Mouse (Mus musculus): Measurements from ENCODE around the gene Tet2. TPM values are rescaled to one million over a fixed set of nuclear protein-coding genes. Genes with fewer than 3 reads are reported as not detected.

Gene Tet2
- polyA plus RNA-seq, 1 experiment from 2014 or later: 20.9 TPM

- no peaks in the 10 kb centered on the region for H3K27me3 ChIP-seq (ENCODE audit: insufficient read depth, poor library complexity, severe bottlenecking)
- no peak for DNase-seq (ENCODE audit: low spot score)
- H3K9me3 ChIP-seq: no peaks in the 10 kb centered on the region
- H3K36me3 ChIP-seq: peaks cover 26% of the 10 kb centered on the region
- no peaks in the 10 kb centered on the region for H3K4me1 ChIP-seq (replicated peaks)
- H3K4me3 ChIP-seq: no peak overlapping the region
- no peak overlapping the region for H3K27ac ChIP-seq
- WGBS: 94% methylated on average over 1 of the region's 1 CpGs
Measured at GRCm38 (mm10) chr3:133459174-133459573, 85.8 kb downstream of the Tet2 start.

GRCm38 (mm10) chr3:133453896-133454295 lies 91.0 kb downstream of the Tet2 start:
- Histone ChIP-seq H3K27me3 (ENCODE audit: insufficient read depth, poor library complexity, severe bottlenecking) (no peaks in the 10 kb centered on the region), H3K27ac (no peak overlapping the region), H3K4me3 (no peak overlapping the region), H3K36me3 (no peaks in the 10 kb centered on the region), H3K9me3 (no peaks in the 10 kb centered on the region), H3K4me1 (replicated peaks) (no peaks in the 10 kb centered on the region)
- WGBS: 70% methylated on average over 8 of the region's 8 CpGs
- no peak for DNase-seq (ENCODE audit: low spot score)

GRCm38 (mm10) chr3:133436919-133437320 lies 108.0 kb downstream of the Tet2 start:
- no peaks in the 10 kb centered on the region for H3K4me1 ChIP-seq (replicated peaks)
- H3K36me3 ChIP-seq: no peaks in the 10 kb centered on the region
- no peaks in the 10 kb centered on the region for H3K27me3 ChIP-seq (ENCODE audit: insufficient read depth, poor library complexity, severe bottlenecking)
- no peak overlapping the region for H3K4me3 ChIP-seq
- DNase-seq (ENCODE audit: low spot score): no peak
- 89% methylated on average over 6 of the region's 6 CpGs for WGBS
- no peak overlapping the region for H3K27ac ChIP-seq
- no peaks in the 10 kb centered on the region for H3K9me3 ChIP-seq

GRCm38 (mm10) chr3:133436279-133436860 lies 108.6 kb downstream of the Tet2 start:
- WGBS: 84% methylated on average over 4 of the region's 4 CpGs
- H3K4me3 ChIP-seq: no peak overlapping the region
- H3K27me3 ChIP-seq (ENCODE audit: insufficient read depth, poor library complexity, severe bottlenecking): no peaks in the 10 kb centered on the region
- H3K4me1 ChIP-seq (replicated peaks): no peaks in the 10 kb centered on the region
- H3K36me3 ChIP-seq: no peaks in the 10 kb centered on the region
- no peaks in the 10 kb centered on the region for H3K9me3 ChIP-seq
- DNase-seq (ENCODE audit: low spot score): no peak
- no peak overlapping the region for H3K27ac ChIP-seq

- DNase-seq (ENCODE audit: low spot score): no peak
- Histone ChIP-seq H3K4me3 (no peak overlapping the region), H3K9me3 (no peaks in the 10 kb centered on the region), H3K36me3 (no peaks in the 10 kb centered on the region), H3K4me1 (replicated peaks) (no peaks in the 10 kb centered on the region), H3K27me3 (ENCODE audit: insufficient read depth, poor library complexity, severe bottlenecking) (no peaks in the 10 kb centered on the region), H3K27ac (no peak overlapping the region)
- 86% methylated on average over 1 of the region's 1 CpGs for WGBS
Measured at GRCm38 (mm10) chr3:133435774-133436148, 109.2 kb downstream of the Tet2 start.

GRCm38 (mm10) chr3:133435141-133435773 lies 109.7 kb downstream of the Tet2 start:
- DNase-seq (ENCODE audit: low spot score): no peak
- Histone ChIP-seq H3K27ac (no peak overlapping the region), H3K4me1 (replicated peaks) (no peaks in the 10 kb centered on the region), H3K27me3 (ENCODE audit: insufficient read depth, poor library complexity, severe bottlenecking) (no peaks in the 10 kb centered on the region), H3K36me3 (no peaks in the 10 kb centered on the region), H3K4me3 (no peak overlapping the region), H3K9me3 (no peaks in the 10 kb centered on the region)
- WGBS: 94% methylated on average over 6 of the region's 6 CpGs

GRCm38 (mm10) chr3:133429394-133430173 lies 115.4 kb downstream of the Tet2 start:
- no peak overlapping the region for H3K27ac ChIP-seq
- no peaks in the 10 kb centered on the region for H3K4me1 ChIP-seq (replicated peaks)
- no peaks in the 10 kb centered on the region for H3K27me3 ChIP-seq (ENCODE audit: insufficient read depth, poor library complexity, severe bottlenecking)
- H3K36me3 ChIP-seq: no peaks in the 10 kb centered on the region
- DNase-seq (ENCODE audit: low spot score): no peak
- H3K4me3 ChIP-seq: no peak overlapping the region
- H3K9me3 ChIP-seq: no peaks in the 10 kb centered on the region
- WGBS: 86% methylated on average over 4 of the region's 4 CpGs

- 85% methylated on average over 4 of the region's 4 CpGs for WGBS
- Histone ChIP-seq H3K27me3 (ENCODE audit: insufficient read depth, poor library complexity, severe bottlenecking) (no peaks in the 10 kb centered on the region), H3K36me3 (no peaks in the 10 kb centered on the region), H3K27ac (no peak overlapping the region), H3K9me3 (no peaks in the 10 kb centered on the region), H3K4me3 (no peak overlapping the region), H3K4me1 (replicated peaks) (no peaks in the 10 kb centered on the region)
- DNase-seq (ENCODE audit: low spot score): no peak
Measured at GRCm38 (mm10) chr3:133428003-133428402, 116.9 kb downstream of the Tet2 start.

- Histone ChIP-seq H3K4me3 (no peak overlapping the region), H3K27ac (no peak overlapping the region), H3K36me3 (no peaks in the 10 kb centered on the region), H3K4me1 (replicated peaks) (no peaks in the 10 kb centered on the region), H3K9me3 (no peaks in the 10 kb centered on the region), H3K27me3 (ENCODE audit: insufficient read depth, poor library complexity, severe bottlenecking) (no peaks in the 10 kb centered on the region)
- DNase-seq (ENCODE audit: low spot score): no peak
Measured at GRCm38 (mm10) chr3:133423073-133423472, 121.9 kb downstream of the Tet2 start.

- 90% methylated on average over 4 of the region's 4 CpGs for WGBS
- no peak for DNase-seq (ENCODE audit: low spot score)
- H3K4me1 ChIP-seq (replicated peaks): no peaks in the 10 kb centered on the region
- no peak overlapping the region for H3K4me3 ChIP-seq
- no peaks in the 10 kb centered on the region for H3K36me3 ChIP-seq
- H3K9me3 ChIP-seq: no peaks in the 10 kb centered on the region
- no peaks in the 10 kb centered on the region for H3K27me3 ChIP-seq (ENCODE audit: insufficient read depth, poor library complexity, severe bottlenecking)
- H3K27ac ChIP-seq: no peak overlapping the region
Measured at GRCm38 (mm10) chr3:133414747-133415146, 130.2 kb downstream of the Tet2 start.

Other genes with a start within 250 kb of the Tet2 start
- gene Ppa2, start 235.0 kb downstream of the Tet2 start, polyA plus RNA-seq (2016; fragmentation: Nextera tagmentation; extraction: Ambion mirVana): 79.3 and 84.1 TPM in 2 replicates

All from hindbrain, embryonic 10.5 days (tissue).